Mouse (Mus musculus): ENCODE results near the gene Etv6. TPM values are rescaled to one million over a fixed set of nuclear protein-coding genes. Genes with fewer than 3 reads are reported as not detected.

Gene Etv6
- polyA plus RNA-seq, 1 experiment from 2014 or later, result 3.4 TPM

DNA sequence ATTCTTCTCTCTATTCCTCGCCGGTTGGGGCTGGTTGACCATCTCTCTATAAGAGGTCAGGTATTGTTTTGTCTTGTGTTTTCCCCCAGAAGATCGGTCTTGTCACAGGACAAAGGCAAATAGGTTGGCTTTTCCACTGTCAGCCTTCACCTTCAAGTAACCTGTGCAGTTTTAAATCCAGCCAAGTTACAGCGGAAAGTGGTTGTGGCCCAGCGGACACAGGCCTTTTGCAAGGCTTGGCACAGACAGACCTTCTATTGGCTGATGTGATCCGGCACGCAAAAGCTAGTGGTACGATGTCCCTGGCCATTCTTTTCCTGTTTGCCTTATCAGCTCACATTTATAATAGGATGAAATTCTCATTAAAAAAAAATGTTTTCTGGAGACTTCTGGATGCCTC is 3.9 kb downstream of the Etv6 start:
- 75% methylated on average over 8 of the region's 8 CpGs for WGBS

DNA sequence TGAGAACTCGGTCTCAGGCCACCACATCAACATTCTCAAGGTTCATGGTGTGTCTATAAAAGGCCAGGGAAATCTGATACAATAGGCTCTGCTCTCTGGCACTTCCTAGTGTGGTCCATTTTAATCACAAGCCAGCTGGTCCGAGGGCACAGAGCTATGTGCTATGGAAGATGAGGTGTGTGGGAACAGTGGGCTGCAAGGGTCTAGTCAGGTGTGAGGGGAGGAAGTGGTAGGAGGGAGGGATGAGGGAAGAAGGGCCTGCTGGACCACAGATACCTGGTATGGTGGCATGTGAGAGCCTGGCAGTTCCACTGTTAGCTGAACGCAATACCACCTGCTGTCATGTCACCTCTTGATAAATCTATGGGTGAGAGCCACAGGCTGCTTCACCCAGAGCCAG is 4.8 kb downstream of the Etv6 start:
- ATAC-seq, result no peak
- 69% methylated on average over 3 of the region's 3 CpGs for WGBS
- no peaks in the 10 kb centered on the region for H3K9me3 ChIP-seq (ENCODE audit: control insufficient read depth, low read length)
- H3K27ac ChIP-seq (ENCODE audit: low read depth, low read length), result no peak overlapping the region
- H3K4me1 ChIP-seq (ENCODE audit: control insufficient read depth, insufficient read depth, low read depth, low read length), result peaks cover 25% of the 10 kb centered on the region
- H3K9ac ChIP-seq (ENCODE audit: low read depth, low read length), result no peak overlapping the region
- H3K4me3 ChIP-seq (ENCODE audit: low read length), result no peak overlapping the region
- no peak overlapping the region for H3K4me2 ChIP-seq (ENCODE audit: low read length)
- H3K36me3 ChIP-seq (ENCODE audit: control insufficient read depth, insufficient read depth, low read length), result no peaks in the 10 kb centered on the region
- H3K27me3 ChIP-seq (replicated peaks; ENCODE audit: control insufficient read depth, insufficient read depth, low read length), result no peaks in the 10 kb centered on the region

More for the DNA sequence above, 3.9 kb downstream of the Etv6 start:
- Histone ChIP-seq H3K4me3 (ENCODE audit: low read length) (no peak overlapping the region), H3K9ac (ENCODE audit: low read depth, low read length) (no peak overlapping the region), H3K9me3 (ENCODE audit: control insufficient read depth, low read length) (no peaks in the 10 kb centered on the region), H3K4me2 (ENCODE audit: low read length) (no peak overlapping the region), H3K27ac (ENCODE audit: low read depth, low read length) (no peak overlapping the region), H3K27me3 (replicated peaks; ENCODE audit: control insufficient read depth, insufficient read depth, low read length) (no peaks in the 10 kb centered on the region), H3K4me1 (ENCODE audit: control insufficient read depth, insufficient read depth, low read depth, low read length) (peaks cover 21% of the 10 kb centered on the region), H3K36me3 (ENCODE audit: control insufficient read depth, insufficient read depth, low read length) (no peaks in the 10 kb centered on the region)
- no peak for ATAC-seq

DNA sequence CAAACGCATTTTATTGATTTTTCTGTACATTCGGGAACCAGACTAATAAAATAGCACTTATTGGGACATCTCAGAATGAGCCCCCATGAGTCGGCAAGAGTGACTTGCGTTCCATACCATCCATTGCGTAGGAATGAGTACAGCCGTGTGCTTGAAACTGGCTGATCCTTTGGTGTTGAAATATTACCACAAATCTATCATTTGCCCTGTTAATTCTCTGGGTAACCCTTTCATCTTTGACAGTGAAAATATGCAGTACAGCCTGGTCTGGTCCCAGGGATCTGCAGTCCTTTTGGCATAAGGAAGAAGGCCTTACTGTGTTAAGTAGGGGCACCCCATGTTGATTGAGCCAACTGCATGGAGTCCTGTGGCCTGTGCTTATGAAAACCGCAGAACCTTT is 5.8 kb downstream of the Etv6 start:
- H3K4me1 ChIP-seq (ENCODE audit: control insufficient read depth, insufficient read depth, low read depth, low read length), result peaks cover 25% of the 10 kb centered on the region
- no peak for ATAC-seq

GRCm38 (mm10) chr6:134041916-134042315 is 6.4 kb downstream of the Etv6 start:
- Histone ChIP-seq H3K4me3 (ENCODE audit: low read length) (no peak overlapping the region), H3K27me3 (replicated peaks; ENCODE audit: control insufficient read depth, insufficient read depth, low read length) (no peaks in the 10 kb centered on the region), H3K9ac (ENCODE audit: low read depth, low read length) (no peak overlapping the region), H3K27ac (ENCODE audit: low read depth, low read length) (no peak overlapping the region), H3K9me3 (ENCODE audit: control insufficient read depth, low read length) (no peaks in the 10 kb centered on the region), H3K36me3 (ENCODE audit: control insufficient read depth, insufficient read depth, low read length) (no peaks in the 10 kb centered on the region), H3K4me1 (ENCODE audit: control insufficient read depth, insufficient read depth, low read depth, low read length) (peaks cover 23% of the 10 kb centered on the region), H3K4me2 (ENCODE audit: low read length) (no peak overlapping the region)
- ATAC-seq, result no peak
- WGBS, result 47% methylated on average over 12 of the region's 12 CpGs

More for the DNA sequence above, 5.8 kb downstream of the Etv6 start:
- Histone ChIP-seq H3K4me2 (ENCODE audit: low read length) (no peak overlapping the region), H3K9ac (ENCODE audit: low read depth, low read length) (no peak overlapping the region), H3K4me3 (ENCODE audit: low read length) (no peak overlapping the region), H3K9me3 (ENCODE audit: control insufficient read depth, low read length) (no peaks in the 10 kb centered on the region), H3K27me3 (replicated peaks; ENCODE audit: control insufficient read depth, insufficient read depth, low read length) (no peaks in the 10 kb centered on the region), H3K27ac (ENCODE audit: low read depth, low read length) (no peak overlapping the region), H3K36me3 (ENCODE audit: control insufficient read depth, insufficient read depth, low read length) (no peaks in the 10 kb centered on the region)
- WGBS, result 82% methylated on average over 7 of the region's 7 CpGs

- no peak overlapping the region for H3K9ac ChIP-seq (ENCODE audit: low read depth, low read length)
- H3K36me3 ChIP-seq (ENCODE audit: control insufficient read depth, insufficient read depth, low read length), result no peaks in the 10 kb centered on the region
- H3K27ac ChIP-seq (ENCODE audit: low read depth, low read length), result no peak overlapping the region
- no peaks in the 10 kb centered on the region for H3K27me3 ChIP-seq (replicated peaks; ENCODE audit: control insufficient read depth, insufficient read depth, low read length)
- H3K9me3 ChIP-seq (ENCODE audit: control insufficient read depth, low read length), result no peaks in the 10 kb centered on the region
- no peak overlapping the region for H3K4me2 ChIP-seq (ENCODE audit: low read length)
- 38% methylated on average over 7 of the region's 7 CpGs for whole genome bisulfite sequencing
- ATAC-seq, result no peak
- peaks cover 12% of the 10 kb centered on the region for H3K4me1 ChIP-seq (ENCODE audit: control insufficient read depth, insufficient read depth, low read depth, low read length)
- no peak overlapping the region for H3K4me3 ChIP-seq (ENCODE audit: low read length)
Measured at GRCm38 (mm10) chr6:134043545-134043944, 8.0 kb downstream of the Etv6 start.

- ATAC-seq, result no peak
- no peak overlapping the region for H3K4me3 ChIP-seq (ENCODE audit: low read length)
- H3K4me1 ChIP-seq (ENCODE audit: control insufficient read depth, insufficient read depth, low read depth, low read length), result peaks cover 8% of the 10 kb centered on the region
- no peaks in the 10 kb centered on the region for H3K27me3 ChIP-seq (replicated peaks; ENCODE audit: control insufficient read depth, insufficient read depth, low read length)
- no peak overlapping the region for H3K4me2 ChIP-seq (ENCODE audit: low read length)
- no peak overlapping the region for H3K9ac ChIP-seq (ENCODE audit: low read depth, low read length)
- no peak overlapping the region for H3K27ac ChIP-seq (ENCODE audit: low read depth, low read length)
- 71% methylated on average over 9 of the region's 9 CpGs for whole genome bisulfite sequencing
- H3K36me3 ChIP-seq (ENCODE audit: control insufficient read depth, insufficient read depth, low read length), result no peaks in the 10 kb centered on the region
- no peaks in the 10 kb centered on the region for H3K9me3 ChIP-seq (ENCODE audit: control insufficient read depth, low read length)
Measured at GRCm38 (mm10) chr6:134045092-134045868, 9.8 kb downstream of the Etv6 start.

GRCm38 (mm10) chr6:134046136-134046535 is 10.6 kb downstream of the Etv6 start:
- Histone ChIP-seq H3K9me3 (ENCODE audit: control insufficient read depth, low read length) (no peaks in the 10 kb centered on the region), H3K36me3 (ENCODE audit: control insufficient read depth, insufficient read depth, low read length) (no peaks in the 10 kb centered on the region), H3K4me1 (ENCODE audit: control insufficient read depth, insufficient read depth, low read depth, low read length) (peaks cover 8% of the 10 kb centered on the region), H3K27me3 (replicated peaks; ENCODE audit: control insufficient read depth, insufficient read depth, low read length) (no peaks in the 10 kb centered on the region), H3K4me2 (ENCODE audit: low read length) (no peak overlapping the region), H3K4me3 (ENCODE audit: low read length) (no peak overlapping the region), H3K27ac (ENCODE audit: low read depth, low read length) (no peak overlapping the region), H3K9ac (ENCODE audit: low read depth, low read length) (no peak overlapping the region)
- ATAC-seq, result no peak
- 27% methylated on average over 5 of the region's 5 CpGs for WGBS

DNA sequence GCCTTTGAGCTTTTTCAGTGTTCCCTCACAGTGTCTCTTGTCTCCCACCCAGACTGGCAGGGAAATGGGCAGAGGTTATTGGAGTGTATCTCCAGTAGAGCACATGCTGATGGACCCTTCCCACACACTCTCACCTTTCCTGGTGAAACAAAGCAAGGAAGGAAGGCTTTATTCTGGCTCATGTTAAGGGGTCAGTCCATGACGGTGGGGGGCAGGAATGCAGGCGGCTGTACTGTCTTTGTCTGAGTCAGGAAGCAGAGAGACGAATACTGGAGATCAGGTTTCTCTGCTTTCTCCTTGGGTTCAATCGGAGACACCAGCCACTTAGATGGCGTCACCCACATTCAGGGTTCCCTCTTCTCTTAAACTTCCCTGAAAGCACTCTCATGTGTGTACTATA is 11.7 kb downstream of the Etv6 start:
- H3K9ac ChIP-seq (ENCODE audit: low read depth, low read length), result no peak overlapping the region
- no peaks in the 10 kb centered on the region for H3K9me3 ChIP-seq (ENCODE audit: control insufficient read depth, low read length)
- H3K4me1 ChIP-seq (ENCODE audit: control insufficient read depth, insufficient read depth, low read depth, low read length), result peaks cover 6% of the 10 kb centered on the region
- 48% methylated on average over 5 of the region's 5 CpGs for WGBS
- no peak overlapping the region for H3K4me2 ChIP-seq (ENCODE audit: low read length)
- no peak overlapping the region for H3K27ac ChIP-seq (ENCODE audit: low read depth, low read length)
- H3K27me3 ChIP-seq (replicated peaks; ENCODE audit: control insufficient read depth, insufficient read depth, low read length), result no peaks in the 10 kb centered on the region
- H3K36me3 ChIP-seq (ENCODE audit: control insufficient read depth, insufficient read depth, low read length), result no peaks in the 10 kb centered on the region
- ATAC-seq, result no peak
- no peak overlapping the region for H3K4me3 ChIP-seq (ENCODE audit: low read length)

DNA sequence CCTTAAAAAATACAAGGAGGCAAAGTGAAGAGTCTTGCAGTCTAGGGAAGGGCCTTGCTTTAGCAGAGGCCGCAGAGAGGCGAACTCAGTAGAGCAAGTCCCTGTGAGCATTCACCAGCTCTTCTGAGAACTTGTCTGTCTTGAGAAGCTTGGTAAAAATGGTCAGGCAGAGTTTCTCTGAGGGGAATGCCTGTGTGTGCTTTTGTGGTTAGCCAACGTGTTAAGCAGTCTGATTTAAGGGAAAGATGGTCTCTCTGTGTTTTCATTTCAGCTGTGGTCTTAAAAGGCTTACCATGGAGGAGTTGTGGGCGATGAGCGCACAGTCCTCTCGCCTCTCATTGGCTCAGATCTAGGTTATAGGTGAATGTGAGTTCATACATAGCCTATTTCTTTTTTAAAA is 12.5 kb downstream of the Etv6 start:
- Histone ChIP-seq H3K27ac (ENCODE audit: low read depth, low read length) (no peak overlapping the region), H3K36me3 (ENCODE audit: control insufficient read depth, insufficient read depth, low read length) (no peaks in the 10 kb centered on the region), H3K27me3 (replicated peaks; ENCODE audit: control insufficient read depth, insufficient read depth, low read length) (no peaks in the 10 kb centered on the region), H3K9me3 (ENCODE audit: control insufficient read depth, low read length) (no peaks in the 10 kb centered on the region), H3K9ac (ENCODE audit: low read depth, low read length) (no peak overlapping the region), H3K4me3 (ENCODE audit: low read length) (no peak overlapping the region), H3K4me1 (ENCODE audit: control insufficient read depth, insufficient read depth, low read depth, low read length) (peaks cover 6% of the 10 kb centered on the region), H3K4me2 (ENCODE audit: low read length) (no peak overlapping the region)
- WGBS, result 93% methylated on average over 6 of the region's 6 CpGs
- no peak for ATAC-seq
